Mouse (Mus musculus): ENCODE measurements at regions not wholly inside any gene's neighbourhood (a gene's known extent, or its start where the extent isn't known, plus 50 kb on each side); places are given as distances from the start of the nearest gene placed in this dataset.
A peak's percentile ranks its signal among the peaks of the same experiment; 100 is the strongest.

GRCm38 (mm10) chr2:74106472-74106871 is 195.3 kb upstream of the Atp5g3 start:
- H3K27ac ChIP-seq (ENCODE audit: insufficient read depth, low read depth) = no peak overlapping the region
- no peaks in the 10 kb centered on the region; a peak in 1 of 4 replicates for H3K4me1 ChIP-seq (ENCODE audit: control insufficient read depth in 1 of 2, insufficient read depth in 2 of 2)
- H3K36me3 ChIP-seq (replicated peaks in 1 of 2; ENCODE audit: control insufficient read depth in 1 of 2, insufficient read depth in 1 of 2, low read length in 1 of 2) = no peaks in the 10 kb centered on the region
- no peaks in the 10 kb centered on the region for H3K79me2 ChIP-seq (replicated peaks; ENCODE audit: control insufficient read depth, extremely low read depth, insufficient read depth, poor library complexity, severe bottlenecking)
- dilution Hi-C loops (cut with MboI; ENCODE audit: extremely low pct_ligation_motif_present, extremely low pct_unique_long_range_greater_than_20kb, low sequenced_read_pairs) = no loop called here
- H3K9me3 ChIP-seq (replicated peaks; ENCODE audit: low read length) = no peaks in the 10 kb centered on the region
- DNase-seq (ENCODE audit: extremely low read depth) = no peak
- H3K9ac ChIP-seq (ENCODE audit: insufficient read depth, low read depth) = no peak overlapping the region
- TF ChIP-seq JUND (conservative IDR thresholded peaks at IDR 0.05; ENCODE audit: low read depth, low read length) (peak; percentile 72), RAD21 (IDR thresholded peaks at IDR 0.05; ENCODE audit: low read depth, low read length) (peak; percentile 53), ZC3H11A (IDR thresholded peaks at IDR 0.05; ENCODE audit: low read depth, low read length) (no peak), CTCF (conservative IDR thresholded peaks at IDR 0.05 in 1 of 2, IDR thresholded peaks at IDR 0.05 in 1 of 2; ENCODE audit: low read depth in 2 of 2, low read length in 2 of 2) (peak in 1 of 2 experiments; percentile 53; a peak in 2 of 4 replicates), MEF2A (IDR thresholded peaks at IDR 0.05; ENCODE audit: borderline replicate concordance, low read depth, low read length) (peak; percentile 66), TBP (conservative IDR thresholded peaks at IDR 0.05; ENCODE audit: low read depth, low read length) (no peak), JUN (IDR thresholded peaks at IDR 0.05; ENCODE audit: insufficient read depth, low read depth, low read length) (peak; percentile 78), SMC3 (IDR thresholded peaks at IDR 0.05; ENCODE audit: low read depth, low read length) (peak; percentile 39)
- in situ Hi-C loops (cut with MboI; ENCODE audit: low pct_ligation_motif_present, low pct_unique_long_range_greater_than_20kb, low sequenced_read_pairs) = no loop called here
- no peak overlapping the region for H3K4me3 ChIP-seq (replicated peaks in 1 of 3; ENCODE audit: low read depth in 2 of 3, low read length in 2 of 3, poor library complexity in 1 of 3)
- no peaks in the 10 kb centered on the region for H3K27me3 ChIP-seq (replicated peaks)
- no peak overlapping the region for H3K4me2 ChIP-seq (ENCODE audit: insufficient read depth, low read depth, poor library complexity, severe bottlenecking)

GRCm38 (mm10) chr2:74099671-74100372 is 188.7 kb upstream of the Atp5g3 start:
- no peaks in the 10 kb centered on the region for H3K9me3 ChIP-seq (replicated peaks; ENCODE audit: low read length)
- no peaks in the 10 kb centered on the region for H3K27me3 ChIP-seq (replicated peaks)
- no peak overlapping the region for H3K4me2 ChIP-seq (ENCODE audit: insufficient read depth, low read depth, poor library complexity, severe bottlenecking)
- no peak for DNase-seq (ENCODE audit: extremely low read depth)
- H3K4me1 ChIP-seq (ENCODE audit: control insufficient read depth in 1 of 2, insufficient read depth in 2 of 2) = peaks cover 5 to 22% of the 10 kb centered on the region in 2 experiments; a peak in 3 of 4 replicates
- H3K79me2 ChIP-seq (replicated peaks; ENCODE audit: control insufficient read depth, extremely low read depth, insufficient read depth, poor library complexity, severe bottlenecking) = no peaks in the 10 kb centered on the region
- no peak overlapping the region for H3K27ac ChIP-seq (ENCODE audit: insufficient read depth, low read depth)
- dilution Hi-C loops (cut with MboI; ENCODE audit: extremely low pct_ligation_motif_present, extremely low pct_unique_long_range_greater_than_20kb, low sequenced_read_pairs) = no loop called here
- H3K9ac ChIP-seq (ENCODE audit: insufficient read depth, low read depth) = no peak overlapping the region
- in situ Hi-C loops (cut with MboI; ENCODE audit: low pct_ligation_motif_present, low pct_unique_long_range_greater_than_20kb, low sequenced_read_pairs) = no loop called here
- H3K36me3 ChIP-seq (replicated peaks in 1 of 2; ENCODE audit: control insufficient read depth in 1 of 2, insufficient read depth in 1 of 2, low read length in 1 of 2) = no peaks in the 10 kb centered on the region
- H3K4me3 ChIP-seq (replicated peaks in 1 of 3; ENCODE audit: low read depth in 2 of 3, low read length in 2 of 3, poor library complexity in 1 of 3) = no peak overlapping the region
- no peak for TF ChIP-seq CHD1 (IDR thresholded peaks at IDR 0.05; ENCODE audit: low read depth, low read length)
- TF ChIP-seq NRF1 (IDR thresholded peaks at IDR 0.05; ENCODE audit: low read depth, low read length) = no peak
- TF ChIP-seq E2F4 (IDR thresholded peaks at IDR 0.05; ENCODE audit: insufficient replicate concordance, low read depth, low read length) = no peak
- no peak for TF ChIP-seq HCFC1 (IDR thresholded peaks at IDR 0.05; ENCODE audit: low read depth, low read length)
- no peak for TF ChIP-seq MYC (IDR thresholded peaks at IDR 0.05; ENCODE audit: low read depth, low read length)
- no peak for TF ChIP-seq MAZ (IDR thresholded peaks at IDR 0.05; ENCODE audit: low read depth, low read length)
- no peak for TF ChIP-seq POLR2A (IDR thresholded peaks at IDR 0.05; ENCODE audit: low read depth, low read length)
- no peak for TF ChIP-seq ETS1 (conservative IDR thresholded peaks at IDR 0.05; ENCODE audit: low read depth, low read length)
- TF ChIP-seq ELF1 (IDR thresholded peaks at IDR 0.05; ENCODE audit: low read depth, low read length) = no peak
- TF ChIP-seq CTCF (conservative IDR thresholded peaks at IDR 0.05 in 1 of 2, IDR thresholded peaks at IDR 0.05 in 1 of 2; ENCODE audit: low read depth in 2 of 2, low read length in 2 of 2) = no peak
- TF ChIP-seq SMC3 (IDR thresholded peaks at IDR 0.05; ENCODE audit: low read depth, low read length) = no peak
- no peak for TF ChIP-seq ZC3H11A (IDR thresholded peaks at IDR 0.05; ENCODE audit: low read depth, low read length)
- TF ChIP-seq RAD21 (IDR thresholded peaks at IDR 0.05; ENCODE audit: low read depth, low read length) = no peak
